Mouse (Mus musculus): Measurements from ENCODE around the gene Acot7. TPM values are rescaled to one million over a fixed set of nuclear protein-coding genes. Genes with fewer than 3 reads are reported as not detected.

The Acot7 gene
- total and polyA plus RNA-seq, 2 experiments: 9.3 to 18.4 TPM

GRCm38 (mm10) chr4:152298836-152299235 lies 120.9 kb downstream of the Acot7 start:
- Histone ChIP-seq H3K4me1 (ENCODE audit: control insufficient read depth, insufficient read depth, low read length) (peaks cover 8% of the 10 kb centered on the region), H3K27ac (replicated peaks; ENCODE audit: insufficient read depth, low read depth, low read length) (no peak overlapping the region), H3K9ac (ENCODE audit: low read depth, low read length) (no peak overlapping the region), H3K36me3 (ENCODE audit: control insufficient read depth, insufficient read depth, low read length) (peaks cover 9% of the 10 kb centered on the region; the same call in 1 of the 2 replicates), H3K27me3 (ENCODE audit: control insufficient read depth, insufficient read depth, low read length) (no peaks in the 10 kb centered on the region), H3K4me3 (ENCODE audit: insufficient read depth, low read depth, low read length) (no peak overlapping the region), H3K79me2 (ENCODE audit: control insufficient read depth, insufficient read depth, low read length) (peaks cover 8% of the 10 kb centered on the region)
- TF ChIP-seq POLR2A (IDR thresholded peaks at IDR 0.05; ENCODE audit: extremely low read depth, insufficient read depth, low read length) (no peak), CTCF (IDR thresholded peaks at IDR 0.05; ENCODE audit: low read depth, low read length) (no peak)
- DNase-seq (ENCODE audit: extremely low read depth, low read depth, low spot score): no peak
- WGBS: 88% methylated on average over 14 of the region's 14 CpGs

- H3K9ac ChIP-seq (ENCODE audit: low read depth, low read length): no peak overlapping the region
- 96% methylated on average over 8 of the region's 8 CpGs for WGBS
- peaks cover 8% of the 10 kb centered on the region for H3K79me2 ChIP-seq (ENCODE audit: control insufficient read depth, insufficient read depth, low read length)
- no peak overlapping the region for H3K27ac ChIP-seq (replicated peaks; ENCODE audit: insufficient read depth, low read depth, low read length)
- no peak for TF ChIP-seq CTCF (IDR thresholded peaks at IDR 0.05; ENCODE audit: low read depth, low read length)
- no peak for TF ChIP-seq POLR2A (IDR thresholded peaks at IDR 0.05; ENCODE audit: extremely low read depth, insufficient read depth, low read length)
- H3K4me1 ChIP-seq (ENCODE audit: control insufficient read depth, insufficient read depth, low read length): peaks cover 8% of the 10 kb centered on the region
- H3K4me3 ChIP-seq (ENCODE audit: insufficient read depth, low read depth, low read length): no peak overlapping the region
- H3K27me3 ChIP-seq (ENCODE audit: control insufficient read depth, insufficient read depth, low read length): no peaks in the 10 kb centered on the region
- H3K36me3 ChIP-seq (ENCODE audit: control insufficient read depth, insufficient read depth, low read length): peaks cover 9% of the 10 kb centered on the region; the same call in 1 of the 2 replicates
- no peak for DNase-seq (ENCODE audit: extremely low read depth, low read depth, low spot score)
These were observed 122.4 kb downstream of the Acot7 start for GRCm38 (mm10) chr4:152300375-152300774.

- H3K79me2 ChIP-seq (ENCODE audit: control insufficient read depth, insufficient read depth, low read length): peaks cover 8% of the 10 kb centered on the region
- WGBS: 79% methylated on average over 11 of the region's 11 CpGs
- no peaks in the 10 kb centered on the region for H3K27me3 ChIP-seq (ENCODE audit: control insufficient read depth, insufficient read depth, low read length)
- peak; percentile 61 for DNase-seq (ENCODE audit: extremely low read depth, low read depth, low spot score)
- no peak overlapping the region for H3K4me3 ChIP-seq (ENCODE audit: insufficient read depth, low read depth, low read length)
- H3K36me3 ChIP-seq (ENCODE audit: control insufficient read depth, insufficient read depth, low read length): peaks cover 9% of the 10 kb centered on the region; the same call in 1 of the 2 replicates
- peaks cover 6% of the 10 kb centered on the region for H3K4me1 ChIP-seq (ENCODE audit: control insufficient read depth, insufficient read depth, low read length)
- no peak overlapping the region for H3K27ac ChIP-seq (replicated peaks; ENCODE audit: insufficient read depth, low read depth, low read length)
- no peak for TF ChIP-seq CTCF (IDR thresholded peaks at IDR 0.05; ENCODE audit: low read depth, low read length)
- no peak for TF ChIP-seq POLR2A (IDR thresholded peaks at IDR 0.05; ENCODE audit: extremely low read depth, insufficient read depth, low read length)
- no peak overlapping the region for H3K9ac ChIP-seq (ENCODE audit: low read depth, low read length)
These were observed 124.1 kb downstream of the Acot7 start for GRCm38 (mm10) chr4:152302012-152302411.

- WGBS: 80% methylated on average over 10 of the region's 10 CpGs
- no peak for DNase-seq (ENCODE audit: extremely low read depth, low read depth, low spot score)
- H3K4me3 ChIP-seq (ENCODE audit: insufficient read depth, low read depth, low read length): no peak overlapping the region
- TF ChIP-seq CTCF (IDR thresholded peaks at IDR 0.05; ENCODE audit: low read depth, low read length) (no peak), POLR2A (IDR thresholded peaks at IDR 0.05; ENCODE audit: extremely low read depth, insufficient read depth, low read length) (no peak)
- H3K27ac ChIP-seq (replicated peaks; ENCODE audit: insufficient read depth, low read depth, low read length): no peak overlapping the region
- peaks cover 9% of the 10 kb centered on the region; the same call in 1 of the 2 replicates for H3K36me3 ChIP-seq (ENCODE audit: control insufficient read depth, insufficient read depth, low read length)
- H3K27me3 ChIP-seq (ENCODE audit: control insufficient read depth, insufficient read depth, low read length): no peaks in the 10 kb centered on the region
- H3K79me2 ChIP-seq (ENCODE audit: control insufficient read depth, insufficient read depth, low read length): no peaks in the 10 kb centered on the region
- H3K4me1 ChIP-seq (ENCODE audit: control insufficient read depth, insufficient read depth, low read length): 0 out of 2 replicates have a peak, but pooled peaks cover 3% of the 10 kb centered on the region
- H3K9ac ChIP-seq (ENCODE audit: low read depth, low read length): no peak overlapping the region
These were observed 125.2 kb downstream of the Acot7 start for GRCm38 (mm10) chr4:152303172-152303571.

GRCm38 (mm10) chr4:152304685-152305084 lies 126.8 kb downstream of the Acot7 start:
- 93% methylated on average over 6 of the region's 6 CpGs for WGBS
- Histone ChIP-seq H3K36me3 (ENCODE audit: control insufficient read depth, insufficient read depth, low read length) (peaks cover 9% of the 10 kb centered on the region; the same call in 1 of the 2 replicates), H3K27me3 (ENCODE audit: control insufficient read depth, insufficient read depth, low read length) (no peaks in the 10 kb centered on the region), H3K79me2 (ENCODE audit: control insufficient read depth, insufficient read depth, low read length) (no peaks in the 10 kb centered on the region), H3K4me1 (ENCODE audit: control insufficient read depth, insufficient read depth, low read length) (no peaks in the 10 kb centered on the region), H3K4me3 (ENCODE audit: insufficient read depth, low read depth, low read length) (no peak overlapping the region), H3K9ac (ENCODE audit: low read depth, low read length) (no peak overlapping the region), H3K27ac (replicated peaks; ENCODE audit: insufficient read depth, low read depth, low read length) (no peak overlapping the region)
- no peak for DNase-seq (ENCODE audit: extremely low read depth, low read depth, low spot score)
- TF ChIP-seq CTCF (IDR thresholded peaks at IDR 0.05; ENCODE audit: low read depth, low read length) (no peak), POLR2A (IDR thresholded peaks at IDR 0.05; ENCODE audit: extremely low read depth, insufficient read depth, low read length) (no peak)

GRCm38 (mm10) chr4:152305991-152306390 lies 128.1 kb downstream of the Acot7 start:
- no peaks in the 10 kb centered on the region for H3K27me3 ChIP-seq (ENCODE audit: control insufficient read depth, insufficient read depth, low read length)
- TF ChIP-seq CTCF (IDR thresholded peaks at IDR 0.05; ENCODE audit: low read depth, low read length) (no peak), POLR2A (IDR thresholded peaks at IDR 0.05; ENCODE audit: extremely low read depth, insufficient read depth, low read length) (no peak)
- no peak overlapping the region for H3K27ac ChIP-seq (replicated peaks; ENCODE audit: insufficient read depth, low read depth, low read length)
- DNase-seq (ENCODE audit: extremely low read depth, low read depth, low spot score): no peak
- H3K9ac ChIP-seq (ENCODE audit: low read depth, low read length): no peak overlapping the region
- H3K36me3 ChIP-seq (ENCODE audit: control insufficient read depth, insufficient read depth, low read length): peaks cover 3% of the 10 kb centered on the region; the same call in 1 of the 2 replicates
- H3K4me1 ChIP-seq (ENCODE audit: control insufficient read depth, insufficient read depth, low read length): no peaks in the 10 kb centered on the region
- H3K79me2 ChIP-seq (ENCODE audit: control insufficient read depth, insufficient read depth, low read length): no peaks in the 10 kb centered on the region
- 82% methylated on average over 6 of the region's 6 CpGs for WGBS
- H3K4me3 ChIP-seq (ENCODE audit: insufficient read depth, low read depth, low read length): no peak overlapping the region
